Mouse (Mus musculus) cortical plate, adult 2 months (tissue): ENCODE measurements around the gene Foxn3. TPM values are rescaled to one million over a fixed set of nuclear protein-coding genes. Genes with fewer than 3 reads are reported as not detected.

Experiments used
- H3K27ac ChIP-seq: fragments of 200-500 bp; 2 replicates; pipeline ENCODE4 v1.5.1; 2012; ENCODE audit warnings: low read length, control low read depth, inconsistent platforms; ENCODE audit not compliant: insufficient read depth
- H3K4me1 ChIP-seq: fragments of 200-500 bp; 2 replicates; pipeline ENCODE4 v1.6.1; 2011; ENCODE audit warnings: low read length; ENCODE audit not compliant: control insufficient read depth, insufficient read depth
- H3K4me3 ChIP-seq: fragments of 200-500 bp; 2 replicates; pipeline ENCODE4 v1.5.1; 2011; ENCODE audit warnings: mild to moderate bottlenecking, low read length, control low read depth; ENCODE audit not compliant: insufficient read depth
- CTCF ChIP-seq: fragments of 200-500 bp; IDR thresholded peaks from 2 replicates; pipeline ENCODE4 v1.5.1; 2011; ENCODE audit warnings: mild to moderate bottlenecking, control low read depth, low read length; ENCODE audit not compliant: insufficient read depth; ENCODE audit errors: extremely low read depth
- POLR2A ChIP-seq: fragments of 200-500 bp; IDR thresholded peaks from 2 replicates; pipeline ENCODE4 v1.6.1; 2011; ENCODE audit warnings: mild to moderate bottlenecking, low read length, control low read depth; ENCODE audit not compliant: insufficient read depth; ENCODE audit errors: extremely low read depth
- polyA plus RNA-seq: library from polyadenylated mRNA; depleted of rRNA; stranded (reverse); fragments of >200 nt; gene quantifications from 2 replicates; pipeline ENCODE4 v1.2.3, GENCODE M21; 2012

Foxn3 gene
- polyA plus RNA-seq, 1 experiment = 24.9 TPM

GRCm38 (mm10) chr12:99256463-99256862 lies 306.9 kb downstream of the Foxn3 start:
- Histone ChIP-seq H3K27ac (no peak overlapping the region), H3K4me3 (no peak overlapping the region), H3K4me1 (no peaks in the 10 kb centered on the region)
- no peak for TF ChIP-seq POLR2A
- no peak for TF ChIP-seq CTCF

- no peak overlapping the region for H3K4me3 ChIP-seq
- TF ChIP-seq POLR2A = no peak
- no peak for TF ChIP-seq CTCF
- H3K4me1 ChIP-seq = no peaks in the 10 kb centered on the region
- no peak overlapping the region for H3K27ac ChIP-seq
Observed at GRCm38 (mm10) chr12:99254436-99254835, 308.9 kb downstream of the Foxn3 start.

GRCm38 (mm10) chr12:99253562-99253961 lies 309.8 kb downstream of the Foxn3 start:
- no peaks in the 10 kb centered on the region for H3K4me1 ChIP-seq
- TF ChIP-seq CTCF (no peak), POLR2A (no peak)
- H3K4me3 ChIP-seq = no peak overlapping the region
- H3K27ac ChIP-seq = no peak overlapping the region

GRCm38 (mm10) chr12:99248606-99249005 lies 314.8 kb downstream of the Foxn3 start:
- Histone ChIP-seq H3K4me1 (0 out of 2 replicates have a peak, but pooled peaks cover 3% of the 10 kb centered on the region), H3K4me3 (no peak overlapping the region), H3K27ac (no peak overlapping the region)
- TF ChIP-seq CTCF (no peak), POLR2A (no peak)

GRCm38 (mm10) chr12:99247939-99248338 lies 315.4 kb downstream of the Foxn3 start:
- H3K27ac ChIP-seq = no peak overlapping the region
- H3K4me3 ChIP-seq = no peak overlapping the region
- TF ChIP-seq POLR2A (no peak), CTCF (no peak)
- H3K4me1 ChIP-seq = 0 out of 2 replicates have a peak, but pooled peaks cover 3% of the 10 kb centered on the region

- TF ChIP-seq POLR2A (no peak), CTCF (no peak)
- 0 out of 2 replicates have a peak, but pooled peaks cover 3% of the 10 kb centered on the region for H3K4me1 ChIP-seq
- H3K27ac ChIP-seq = peak overlapping the region; percentile 25; the same call in 1 of the 2 replicates
- H3K4me3 ChIP-seq = no peak overlapping the region
Observed at GRCm38 (mm10) chr12:99246984-99247746, 316.2 kb downstream of the Foxn3 start.

- H3K4me1 ChIP-seq = peaks cover 3% of the 10 kb centered on the region; the same call in 1 of the 2 replicates
- no peak overlapping the region for H3K27ac ChIP-seq
- no peak overlapping the region for H3K4me3 ChIP-seq
- TF ChIP-seq POLR2A (no peak), CTCF (no peak)
Observed at GRCm38 (mm10) chr12:99244673-99245072, 318.7 kb downstream of the Foxn3 start.

GRCm38 (mm10) chr12:99244264-99244663 lies 319.1 kb downstream of the Foxn3 start:
- TF ChIP-seq POLR2A (no peak), CTCF (no peak)
- Histone ChIP-seq H3K4me3 (no peak overlapping the region), H3K27ac (no peak overlapping the region), H3K4me1 (peaks cover 3% of the 10 kb centered on the region; the same call in 1 of the 2 replicates)

- Histone ChIP-seq H3K4me3 (no peak overlapping the region), H3K27ac (no peak overlapping the region), H3K4me1 (peaks cover 6% of the 10 kb centered on the region)
- no peak for TF ChIP-seq CTCF
- no peak for TF ChIP-seq POLR2A
Observed at GRCm38 (mm10) chr12:99243316-99243715, 320.1 kb downstream of the Foxn3 start.

- no peak overlapping the region for H3K4me3 ChIP-seq
- H3K27ac ChIP-seq = no peak overlapping the region
- peaks cover 7% of the 10 kb centered on the region for H3K4me1 ChIP-seq
- TF ChIP-seq CTCF = no peak
- TF ChIP-seq POLR2A = no peak
Observed at GRCm38 (mm10) chr12:99240185-99240726, 323.1 kb downstream of the Foxn3 start.
